Mouse (Mus musculus) cortical plate, adult 2 months (tissue): ENCODE results near the gene Copz1.

ENCODE experiments used
- CTCF ChIP-seq: fragments of 200-500 bp; IDR thresholded peaks from 2 replicates; pipeline ENCODE4 v1.5.1; 2011; ENCODE audit warnings: mild to moderate bottlenecking, control low read depth, low read length; ENCODE audit not compliant: insufficient read depth; ENCODE audit errors: extremely low read depth
- POLR2A ChIP-seq: fragments of 200-500 bp; IDR thresholded peaks from 2 replicates; pipeline ENCODE4 v1.6.1; 2011; ENCODE audit warnings: mild to moderate bottlenecking, low read length, control low read depth; ENCODE audit not compliant: insufficient read depth; ENCODE audit errors: extremely low read depth

DNA sequence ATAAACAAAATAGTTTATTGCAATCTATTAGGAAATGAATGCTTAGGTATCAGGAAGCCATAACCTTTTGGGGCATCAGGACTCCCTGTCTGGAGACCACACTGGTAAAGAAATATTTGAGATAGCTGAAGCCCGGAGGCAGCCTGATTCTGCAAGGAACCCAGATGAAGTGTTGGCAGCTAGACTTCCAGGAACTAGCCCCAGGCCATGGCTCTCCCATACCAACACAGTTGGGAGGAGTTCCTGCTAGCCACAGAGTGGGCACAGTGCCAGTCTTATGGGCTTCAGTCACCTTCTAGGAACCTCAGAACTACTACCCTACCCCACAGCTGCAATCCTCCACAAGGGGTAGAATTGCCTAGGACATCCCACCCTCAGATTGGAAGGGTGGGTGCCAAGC lies 12.5 kb upstream of the Copz1 start:
- TF ChIP-seq CTCF, result no peak
- TF ChIP-seq POLR2A, result no peak
